Mouse (Mus musculus) neural tube, embryonic 14.5 days (tissue): Measurements from ENCODE around the gene Vrk1. TPM values are rescaled to one million over a fixed set of nuclear protein-coding genes. Genes with fewer than 3 reads are reported as not detected.

Source experiments
- ATAC-seq: fragments of 200-750 bp; cut with Nextera tagmentation; 2 replicates; pipeline ENCODE4 v1.8.0; 2017; ENCODE audit warnings: low read depth, mild to moderate bottlenecking, moderate TSS enrichment, moderate library complexity
- H3K27ac ChIP-seq: fragments of 300-500 bp; sonication (generic); 2 replicates; pipeline ENCODE4 v1.5.1; 2014; ENCODE audit warnings: low read depth, mild to moderate bottlenecking, control low read depth, low read length, moderate library complexity, mixed read lengths
- H3K27me3 ChIP-seq: fragments of 300-500 bp; sonication (generic); 2 replicates; pipeline ENCODE4 v1.6.1; 2014; ENCODE audit warnings: low read length; ENCODE audit not compliant: control insufficient read depth, insufficient read depth
- H3K36me3 ChIP-seq: fragments of 300-500 bp; sonication (generic); 2 replicates; pipeline ENCODE4 v1.6.1; 2014; ENCODE audit warnings: low read length, mixed read lengths; ENCODE audit not compliant: control insufficient read depth, insufficient read depth
- H3K4me1 ChIP-seq: fragments of 300-500 bp; sonication (generic); 2 replicates; pipeline ENCODE4 v1.6.1; 2014; ENCODE audit warnings: low read length; ENCODE audit not compliant: control insufficient read depth, insufficient read depth
- H3K4me2 ChIP-seq: fragments of 300-500 bp; sonication (generic); 2 replicates; pipeline ENCODE4 v1.6.1; 2014; ENCODE audit warnings: mild to moderate bottlenecking, low read depth, low read length, control low read depth
- H3K4me3 ChIP-seq: fragments of 300-500 bp; sonication (generic); 2 replicates; pipeline ENCODE4 v1.5.1; 2014; ENCODE audit warnings: low read depth, low read length, control low read depth, mixed read lengths
- H3K9ac ChIP-seq: fragments of 300-500 bp; sonication (generic); replicated peaks from 2 replicates; pipeline ENCODE4 v1.6.1; 2014; ENCODE audit warnings: low read depth, mild to moderate bottlenecking, control low read depth, low read length, mixed read lengths
- H3K9me3 ChIP-seq: fragments of 300-500 bp; sonication (generic); 2 replicates; pipeline ENCODE4 v1.6.1; 2016; ENCODE audit warnings: low read length; ENCODE audit not compliant: control insufficient read depth
- WGBS: fragments of 180-500 bp; shearing (Covaris S2); extraction: QIAGEN DNeasy Blood & Tissue Kit; methylation state at CpG from one replicate; pipeline ENCODE4 v1.1.7; 2014; 5-methylcytosine and 5-hydroxymethylcytosine counted together
- polyA plus RNA-seq: library from polyadenylated mRNA; unstranded; fragments of >200 nt; fragmentation: Nextera tagmentation; extraction: Ambion mirVana; gene quantifications from 2 replicates; pipeline ENCODE4 v1.2.1, GENCODE M21; 2014

Vrk1 gene
- polyA plus RNA-seq = 28.8 and 32.9 TPM in 2 replicates

DNA sequence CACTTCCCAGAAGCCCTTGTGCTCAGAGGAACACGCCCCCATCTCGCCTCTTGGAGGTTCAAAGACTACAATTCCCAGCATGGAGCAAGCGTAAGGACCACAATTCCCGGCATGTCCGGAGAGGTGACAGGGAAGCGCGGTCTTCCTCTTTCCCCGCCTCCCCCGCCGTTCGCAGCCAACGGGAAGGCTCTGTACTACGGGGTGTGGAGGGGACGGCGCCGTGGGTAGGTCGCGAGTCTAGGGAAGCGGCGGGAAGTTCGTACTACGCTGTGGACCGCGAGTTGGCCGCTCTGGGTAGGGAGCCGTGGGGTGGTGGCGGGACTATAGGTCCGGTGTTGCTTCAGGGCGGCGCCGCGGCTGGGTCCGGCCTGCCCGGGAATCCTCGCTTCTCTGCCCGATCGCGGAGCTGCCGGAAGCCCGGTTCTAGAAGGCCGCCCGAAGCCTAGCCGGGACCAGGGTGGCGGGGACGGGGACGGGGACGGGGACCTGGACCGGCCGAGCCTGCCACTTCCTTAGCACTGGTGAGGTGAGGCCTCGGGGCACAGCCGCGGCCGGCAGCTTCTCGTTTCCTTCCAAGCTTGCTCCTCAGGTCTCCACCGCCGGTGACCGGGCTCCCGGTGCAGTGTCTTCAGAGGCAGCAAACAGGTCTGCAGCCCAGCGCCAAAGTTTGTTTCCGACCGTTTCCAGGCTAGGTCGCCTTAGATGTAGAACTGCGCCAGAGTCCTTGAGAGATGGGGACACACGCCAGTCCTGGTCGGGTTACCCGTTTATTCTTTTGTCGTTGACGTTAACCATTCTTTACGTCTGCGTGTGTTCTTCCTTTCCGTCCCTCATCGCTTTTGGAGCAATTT is at the start of gene Vrk1:
Vrk1 (plus strand) TSS at position 164 of the 851 bp plus-strand sequence.
- peak; percentile 100 for ATAC-seq
- under 1% methylated on average over 58 of the region's 72 CpGs for WGBS
- H3K27me3 ChIP-seq = no peaks in the 10 kb centered on the region
- peak within 1 kb of the TSS; percentile 68 for H3K9ac ChIP-seq
- peak within 1 kb of the TSS; percentile 81 for H3K4me2 ChIP-seq
- no peaks in the 10 kb centered on the region for H3K4me1 ChIP-seq
- H3K4me3 ChIP-seq = peak within 1 kb of the TSS; percentile 80
- H3K9me3 ChIP-seq = no peaks in the 10 kb centered on the region
- no peak within 1 kb of the TSS for H3K27ac ChIP-seq
- no peaks in the 10 kb centered on the region for H3K36me3 ChIP-seq

DNA sequence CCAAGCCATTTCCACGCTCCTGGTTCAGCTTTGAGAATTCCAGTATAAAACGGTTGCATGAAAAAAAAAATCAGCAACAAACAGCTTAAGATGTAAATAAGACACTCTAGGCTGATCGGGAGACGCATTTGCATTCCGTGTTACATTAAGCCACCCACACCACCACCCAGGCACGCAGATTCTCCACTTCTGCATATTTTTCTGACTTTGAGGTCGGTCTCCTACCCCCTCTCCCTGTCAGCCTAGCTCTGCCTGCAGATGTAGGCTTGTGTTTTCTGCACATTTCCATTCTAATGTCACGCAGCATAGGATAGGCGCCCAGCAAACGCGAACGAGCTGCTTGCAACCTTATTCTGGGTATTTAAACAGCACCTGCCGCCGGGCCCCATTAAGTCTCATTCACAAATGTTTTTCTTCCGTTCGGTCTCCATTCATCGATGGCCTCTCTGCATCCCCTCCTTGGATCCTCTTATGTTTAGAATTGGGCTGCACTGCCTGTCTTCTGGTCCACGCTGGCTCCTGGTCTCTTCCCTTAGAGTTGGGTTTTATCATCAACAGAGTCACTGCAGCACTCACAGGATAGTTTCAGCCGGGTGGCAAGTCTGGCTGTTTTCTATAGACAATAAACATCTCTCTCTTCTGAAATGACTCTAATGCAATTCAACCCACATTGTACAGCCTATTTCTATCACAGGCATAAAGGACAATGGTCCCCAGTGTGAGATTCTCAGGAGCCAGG is 49.3 kb upstream of the Vrk1 start:
- peaks cover 23% of the 10 kb centered on the region for H3K4me1 ChIP-seq
- ATAC-seq = no peak

DNA sequence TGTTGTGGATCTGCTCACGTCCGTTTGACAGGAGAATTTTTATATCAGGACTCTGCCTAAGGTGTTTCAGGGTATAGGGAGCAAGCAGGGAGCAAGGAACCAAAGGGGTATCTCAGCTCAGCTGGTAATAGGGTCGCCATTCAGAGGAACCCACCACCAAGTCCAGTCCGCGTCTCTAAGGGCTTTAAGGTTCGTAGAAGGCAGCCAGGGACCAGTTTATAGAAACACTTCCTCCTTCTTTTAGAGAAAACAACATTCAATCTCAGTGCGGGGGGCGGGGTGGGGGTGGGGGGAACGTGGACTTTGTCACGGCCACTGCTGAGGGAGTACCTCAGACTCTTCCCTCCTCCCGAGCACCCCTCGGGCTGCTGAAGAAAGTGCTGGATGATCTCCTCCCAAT is 48.4 kb upstream of the Vrk1 start:
- Histone ChIP-seq H3K4me1 (peaks cover 15% of the 10 kb centered on the region), H3K9ac (no peak overlapping the region), H3K9me3 (no peaks in the 10 kb centered on the region), H3K4me2 (peak overlapping the region; percentile 60; the same call in 1 of the 2 replicates), H3K36me3 (no peaks in the 10 kb centered on the region), H3K27ac (peak overlapping the region; percentile 55; the same call in 1 of the 2 replicates), H3K4me3 (no peak overlapping the region), H3K27me3 (no peaks in the 10 kb centered on the region)
- ATAC-seq = no peak
- 4% methylated on average over 12 of the region's 12 CpGs for WGBS

More for the DNA sequence above, 49.3 kb upstream of the Vrk1 start:
- peak overlapping the region; percentile 39; the same call in 1 of the 2 replicates for H3K4me2 ChIP-seq
- H3K27ac ChIP-seq = peak overlapping the region; percentile 74
- no peaks in the 10 kb centered on the region for H3K36me3 ChIP-seq
- 9% methylated on average over 19 of the region's 19 CpGs for WGBS
- H3K9me3 ChIP-seq = no peaks in the 10 kb centered on the region
- no peaks in the 10 kb centered on the region for H3K27me3 ChIP-seq
- 0 out of 2 replicates have a peak overlapping the region, but pooled peaks have one; percentile 37 for H3K9ac ChIP-seq
- H3K4me3 ChIP-seq = no peak overlapping the region

DNA sequence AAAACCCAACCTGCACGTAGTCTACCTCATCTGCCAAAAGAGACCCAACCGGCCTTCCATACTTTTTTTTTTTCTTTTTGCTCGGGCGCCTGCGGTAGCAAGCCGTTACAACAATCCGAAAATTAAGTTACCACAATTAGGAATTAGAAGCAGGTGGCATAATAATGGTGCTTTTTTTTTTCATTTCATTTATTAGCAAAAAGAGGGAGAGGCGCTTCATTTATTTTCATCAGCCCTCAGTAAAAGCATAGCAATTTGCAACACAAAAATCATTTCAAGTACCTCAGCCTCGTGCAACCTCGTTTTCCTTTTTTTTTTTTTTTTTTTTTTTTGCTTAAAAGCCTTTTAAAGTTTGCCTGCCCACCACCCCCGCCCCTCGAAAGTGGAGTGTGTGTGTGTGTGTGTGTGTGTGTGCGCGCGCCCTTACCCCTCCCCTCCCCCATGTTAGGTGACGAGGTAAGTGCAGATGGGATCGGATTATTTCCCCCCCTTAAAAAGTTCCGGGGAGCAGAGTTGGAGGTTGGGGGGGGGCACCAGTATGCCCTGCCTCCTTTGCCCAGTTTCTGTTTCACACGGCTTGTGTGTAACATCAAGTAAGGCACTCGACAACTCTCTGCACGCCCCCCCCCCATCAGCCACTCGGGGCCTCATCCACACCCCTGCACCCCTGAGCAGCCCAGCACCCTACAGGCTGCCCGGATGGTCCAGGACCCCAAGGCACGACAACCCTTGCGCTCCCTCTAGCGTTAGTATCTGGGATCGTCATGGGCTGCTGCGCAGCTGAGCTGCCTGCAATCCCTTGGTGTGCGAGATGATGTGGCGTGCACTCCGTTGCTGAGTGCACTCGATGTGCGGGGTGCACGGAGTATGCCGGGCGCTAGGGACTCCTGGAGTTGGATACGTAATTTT is 47.7 kb upstream of the Vrk1 start:
- Histone ChIP-seq H3K27me3 (no peaks in the 10 kb centered on the region), H3K9me3 (no peaks in the 10 kb centered on the region), H3K27ac (no peak overlapping the region), H3K4me1 (peaks cover 17% of the 10 kb centered on the region), H3K4me2 (peak overlapping the region; percentile 60), H3K36me3 (no peaks in the 10 kb centered on the region), H3K4me3 (peak overlapping the region; percentile 25), H3K9ac (peak overlapping the region; percentile 26)
- WGBS = under 1% methylated on average over 37 of the region's 37 CpGs
- ATAC-seq = peak; percentile 95

DNA sequence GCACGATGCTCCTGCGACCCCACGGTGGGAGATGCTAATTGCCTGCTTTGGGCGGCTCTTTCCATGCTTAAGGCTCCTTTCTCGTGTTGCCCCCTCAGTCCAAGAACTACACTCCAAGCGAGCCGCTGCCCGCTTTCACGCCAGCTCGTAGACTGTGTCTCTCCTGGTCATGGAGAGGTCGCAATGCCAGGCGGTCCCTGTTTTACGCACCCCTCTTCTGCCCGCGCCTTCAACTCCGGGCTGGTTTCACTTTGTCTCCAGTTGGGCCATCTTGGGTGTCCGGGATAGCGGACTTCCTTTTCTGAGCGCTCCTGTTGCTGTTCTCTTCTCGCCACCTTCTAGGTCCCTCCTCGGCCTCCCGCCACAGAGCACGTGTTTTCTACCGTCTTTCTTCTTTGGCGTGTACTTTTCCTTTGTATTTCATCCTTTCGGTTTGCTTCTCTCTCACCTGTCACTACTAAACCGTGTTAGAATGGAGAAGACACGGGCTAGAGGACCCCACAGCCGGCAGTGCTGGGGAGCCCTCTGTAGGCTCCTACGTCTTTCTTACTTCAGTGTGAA is 46.9 kb upstream of the Vrk1 start:
- peak overlapping the region; percentile 26 for H3K9ac ChIP-seq
- H3K27me3 ChIP-seq = no peaks in the 10 kb centered on the region
- H3K27ac ChIP-seq = no peak overlapping the region
- peak overlapping the region; percentile 60 for H3K4me2 ChIP-seq
- peaks cover 17% of the 10 kb centered on the region for H3K4me1 ChIP-seq
- H3K9me3 ChIP-seq = no peaks in the 10 kb centered on the region
- no peaks in the 10 kb centered on the region for H3K36me3 ChIP-seq
- WGBS = 5% methylated on average over 30 of the region's 30 CpGs
- no peak; the same call in 1 of the 2 replicates for ATAC-seq
- H3K4me3 ChIP-seq = peak overlapping the region; percentile 25

DNA sequence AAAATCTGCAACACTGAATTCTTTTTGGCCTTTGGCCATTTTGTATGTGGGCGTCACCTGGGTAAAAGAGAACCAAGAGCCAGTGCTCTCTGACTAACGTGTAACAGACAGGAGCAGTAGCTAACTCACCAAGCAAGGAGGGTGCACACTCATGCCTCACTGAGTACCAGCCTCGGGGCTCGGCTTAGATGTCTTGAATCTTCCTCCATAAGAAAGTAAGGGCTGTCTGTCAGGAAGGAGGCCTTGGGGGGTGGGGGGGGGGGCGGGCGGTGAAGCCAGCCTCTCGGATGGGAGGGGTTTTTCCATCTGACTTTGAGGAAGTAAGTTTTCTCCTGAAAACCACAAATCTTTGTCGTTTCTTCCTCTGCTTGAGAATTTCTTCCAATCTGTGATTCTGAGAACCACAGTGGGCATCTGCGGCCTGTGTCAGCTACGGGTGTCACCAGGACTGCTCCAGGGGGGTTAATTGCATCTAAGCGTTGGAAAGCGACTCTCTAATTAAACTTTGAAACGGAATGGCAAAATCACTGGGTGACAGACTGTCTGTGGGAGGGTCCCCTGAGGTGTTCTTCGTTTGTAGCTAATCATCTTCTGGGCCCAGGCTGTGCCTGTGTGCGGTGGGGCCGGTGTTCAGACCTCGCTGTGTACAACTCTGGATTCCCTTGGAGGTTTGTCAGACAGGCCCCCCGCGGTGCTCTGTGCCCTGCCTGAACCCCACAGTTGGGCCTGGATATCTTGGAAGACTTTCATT is 43.0 kb upstream of the Vrk1 start:
- H3K9ac ChIP-seq = no peak overlapping the region
- H3K27me3 ChIP-seq = no peaks in the 10 kb centered on the region
- H3K4me1 ChIP-seq = peaks cover 2% of the 10 kb centered on the region; the same call in 1 of the 2 replicates
- no peak overlapping the region for H3K4me3 ChIP-seq
- no peak overlapping the region for H3K27ac ChIP-seq
- no peak for ATAC-seq
- H3K9me3 ChIP-seq = no peaks in the 10 kb centered on the region
- 45% methylated on average over 19 of the region's 19 CpGs for WGBS
- H3K36me3 ChIP-seq = no peaks in the 10 kb centered on the region
- no peak overlapping the region for H3K4me2 ChIP-seq

DNA sequence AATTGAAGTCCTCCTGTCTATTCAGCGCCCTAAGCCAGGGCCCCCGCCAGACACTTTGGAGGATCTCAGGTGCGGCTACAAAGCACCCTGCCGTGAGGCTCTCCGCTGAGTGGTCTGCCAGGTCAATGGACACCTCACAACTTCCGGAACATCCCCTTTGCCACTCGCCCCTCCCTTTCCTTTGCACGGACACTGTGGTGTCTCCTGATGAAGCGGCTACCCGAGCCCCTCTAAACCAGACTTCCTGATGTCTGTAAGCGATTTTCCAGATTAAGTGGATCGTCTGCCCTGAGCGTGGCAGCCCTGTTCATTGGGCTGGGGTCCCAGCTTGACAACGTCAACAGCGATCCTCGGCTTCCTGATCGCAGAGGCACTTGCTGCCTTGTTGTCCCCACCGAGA is 42.2 kb upstream of the Vrk1 start:
- ATAC-seq = no peak
- no peak overlapping the region for H3K4me3 ChIP-seq
- 14% methylated on average over 18 of the region's 18 CpGs for WGBS
- H3K9ac ChIP-seq = no peak overlapping the region
- peaks cover 2% of the 10 kb centered on the region; the same call in 1 of the 2 replicates for H3K4me1 ChIP-seq
- H3K36me3 ChIP-seq = no peaks in the 10 kb centered on the region
- H3K27me3 ChIP-seq = no peaks in the 10 kb centered on the region
- peak overlapping the region; percentile 27; the same call in 1 of the 2 replicates for H3K4me2 ChIP-seq
- H3K27ac ChIP-seq = no peak overlapping the region
- no peaks in the 10 kb centered on the region for H3K9me3 ChIP-seq

DNA sequence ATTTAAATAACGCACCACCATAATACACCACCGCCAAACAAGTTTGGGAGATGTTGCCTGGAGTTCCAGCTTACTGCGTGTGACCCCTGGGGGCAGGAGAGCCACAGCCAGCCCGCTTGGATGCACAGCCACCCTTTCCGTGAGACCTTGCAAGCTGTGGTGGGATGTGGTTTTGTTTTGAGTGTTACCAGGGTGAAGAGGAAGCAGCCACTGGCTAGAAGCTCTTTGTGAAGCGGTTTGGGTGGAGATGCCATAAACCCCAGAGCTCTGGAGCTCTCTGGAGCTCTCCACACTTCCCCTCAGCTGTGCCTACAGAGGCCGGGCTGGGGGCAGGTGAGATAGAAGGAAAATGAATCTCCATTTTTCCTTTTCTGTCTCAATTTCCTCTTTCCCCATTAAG is 38.8 kb upstream of the Vrk1 start:
- 58% methylated on average over 7 of the region's 7 CpGs for WGBS
- Histone ChIP-seq H3K27me3 (no peaks in the 10 kb centered on the region), H3K9me3 (no peaks in the 10 kb centered on the region), H3K4me3 (no peak overlapping the region), H3K4me1 (peaks cover 2% of the 10 kb centered on the region; the same call in 1 of the 2 replicates), H3K4me2 (no peak overlapping the region), H3K27ac (no peak overlapping the region), H3K9ac (no peak overlapping the region), H3K36me3 (no peaks in the 10 kb centered on the region)
- no peak for ATAC-seq
